Mouse (Mus musculus): ENCODE results near the gene B4galnt1.

DNA sequence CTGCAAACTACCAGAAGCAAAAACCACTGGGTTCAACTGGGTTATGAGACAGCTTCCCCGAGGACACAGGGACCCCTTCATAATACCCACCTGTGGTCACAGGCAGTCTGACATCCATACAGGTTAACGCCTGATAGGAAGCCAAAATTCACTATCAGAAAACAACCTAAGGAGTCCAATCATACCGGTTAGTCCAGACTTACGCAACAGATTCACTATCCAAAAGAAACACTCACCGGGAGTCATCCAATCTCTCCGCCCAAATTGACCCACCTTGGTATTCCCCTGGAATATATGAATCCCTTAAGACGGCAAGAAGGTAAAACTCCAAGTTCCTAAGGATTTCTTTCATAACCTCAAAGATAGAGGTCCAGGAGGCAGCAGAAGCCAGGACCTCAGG, 20.5 kb upstream of the B4galnt1 start:
- no peak for TF ChIP-seq CTCF (IDR thresholded peaks at IDR 0.05; ENCODE audit: low read depth)
- TF ChIP-seq EP300 (IDR thresholded peaks at IDR 0.05; ENCODE audit: low read depth): no peak
